Mouse (Mus musculus) mouse embryonic stem cell (cell line): ENCODE measurements around the gene Foxc2.

Experiments used
- in situ Hi-C, 2 experiments: fragments of 300-500 bp; cut with MboI; formaldehyde crosslinking; loops; 1 replicate in 1 of 2; 3 replicates in 1 of 2; pipeline ENCODE4 v1.14.3; 2019 to 2020; ENCODE audit warnings: low sequenced_read_pairs in 2 of 2, low pct_unique_long_range_greater_than_20kb in 1 of 2, mixed read lengths in 1 of 2; ENCODE audit not compliant: unreplicated experiment in 1 of 2

The Foxc2 gene

GRCm38 (mm10) chr8:121084210-121084951, 31.6 kb upstream of the Foxc2 start, which contains the start of gene Foxf1:
Foxf1 (plus strand) TSS chr8:121084386.
- in situ Hi-C loops, result loop anchor here (5.0 to 10.0 kb wide), 3 partner anchors 33 to 260 kb away; partner anchors contain the start of gene Foxc2 (in 1 of the 2)

GRCm38 (mm10) chr8:121085011-121085410, 31.0 kb upstream of the Foxc2 start:
- in situ Hi-C loops, result loop anchor here in 1 of 2 experiments (10.0 kb wide), 2 partner anchors 190 to 260 kb away; no protein-coding TSS in a partner anchor

- in situ Hi-C loops, result loop anchor here in 1 of 2 experiments (10.0 kb wide), 2 partner anchors 191 to 261 kb away; no protein-coding TSS in a partner anchor
Observed at GRCm38 (mm10) chr8:121085561-121085960, 30.4 kb upstream of the Foxc2 start.

DNA sequence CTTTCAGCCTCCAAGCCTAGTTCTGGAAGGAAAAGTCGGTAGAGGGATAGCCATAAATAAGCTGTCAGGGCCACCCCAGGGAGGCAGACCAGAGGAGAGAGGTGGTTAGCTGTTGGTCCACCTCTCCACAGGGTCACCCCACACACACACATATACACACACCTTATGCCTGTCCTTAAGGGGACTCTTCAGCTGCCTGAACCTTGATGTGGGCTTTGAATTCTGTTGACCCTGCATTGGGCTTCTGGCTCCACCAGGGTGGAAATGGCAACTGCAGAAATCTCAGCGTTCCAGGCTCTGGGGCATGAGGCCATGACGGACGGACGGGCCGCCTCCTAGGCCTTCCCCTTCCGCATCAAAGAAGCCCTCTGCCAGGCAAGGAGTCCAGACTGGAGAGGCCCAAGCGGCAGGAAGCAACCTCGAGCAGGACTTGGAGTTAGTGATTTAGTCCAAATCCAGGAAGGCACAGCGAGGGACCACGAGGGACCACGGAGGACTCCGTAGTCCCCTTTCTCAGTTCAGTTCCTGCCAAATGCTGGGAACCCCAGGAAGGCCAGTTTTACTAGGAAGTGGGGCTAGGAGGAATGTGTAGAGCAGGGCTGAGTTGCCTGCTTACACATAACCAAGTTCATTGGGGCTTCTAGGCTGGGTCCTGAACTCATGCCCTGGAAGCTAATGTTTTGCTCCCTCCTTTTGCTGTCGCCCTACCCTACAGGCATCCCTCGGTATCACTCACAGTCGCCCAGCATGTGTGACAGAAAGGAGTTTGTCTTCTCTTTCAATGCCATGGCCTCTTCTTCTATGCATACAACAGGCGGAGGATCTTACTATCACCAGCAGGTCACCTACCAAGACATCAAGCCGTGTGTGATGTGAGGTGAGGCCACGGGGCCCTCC, 29.7 kb upstream of the Foxc2 start:
- in situ Hi-C loops, result loop anchor here in 1 of 2 experiments (10.0 kb wide), 2 partner anchors 191 to 261 kb away; no protein-coding TSS in a partner anchor

GRCm38 (mm10) chr8:121088281-121088680, 27.7 kb upstream of the Foxc2 start:
- in situ Hi-C loops, result loop anchor here in 1 of 2 experiments (10.0 kb wide), 2 partner anchors 193 to 263 kb away; no protein-coding TSS in a partner anchor

DNA sequence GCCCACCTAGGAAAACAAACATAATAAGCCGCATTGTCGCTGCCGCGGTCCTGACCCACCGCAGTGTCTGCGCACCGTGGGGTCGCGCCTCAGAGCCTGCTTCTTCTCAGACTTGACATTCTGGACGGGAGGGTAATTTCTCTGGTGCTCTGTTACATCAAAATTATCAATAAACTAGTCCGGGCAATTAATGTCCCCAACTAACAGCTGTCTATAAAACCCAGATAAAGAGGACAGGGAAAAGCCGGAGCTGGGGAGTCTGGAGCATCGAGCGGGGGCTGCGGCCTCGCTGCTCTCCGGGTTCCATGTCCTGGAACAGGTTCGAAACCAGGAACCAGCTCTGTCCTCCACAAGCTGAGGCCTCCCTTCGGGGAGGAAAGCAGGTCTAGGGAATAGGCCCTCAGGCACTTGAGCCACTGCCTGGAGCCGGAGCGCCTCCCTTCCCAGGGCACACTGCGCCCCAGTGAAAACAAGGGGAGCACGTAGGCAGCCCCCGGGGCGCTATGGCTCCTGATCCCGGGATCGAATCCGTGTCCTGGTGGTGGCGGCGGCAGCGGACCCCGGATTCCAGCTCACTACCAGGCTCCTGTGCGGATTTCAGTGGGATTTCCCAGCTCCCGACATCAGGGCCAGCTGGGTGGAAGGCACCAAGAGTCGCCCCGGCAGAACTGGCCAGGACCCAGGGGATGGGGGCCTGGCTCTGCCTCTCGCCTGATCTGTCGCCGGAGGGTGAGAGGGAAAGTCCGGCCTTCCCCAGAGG, 26.9 kb upstream of the Foxc2 start:
- in situ Hi-C loops, result loop anchor here in 1 of 2 experiments (10.0 kb wide), 2 partner anchors 194 to 264 kb away; no protein-coding TSS in a partner anchor

DNA sequence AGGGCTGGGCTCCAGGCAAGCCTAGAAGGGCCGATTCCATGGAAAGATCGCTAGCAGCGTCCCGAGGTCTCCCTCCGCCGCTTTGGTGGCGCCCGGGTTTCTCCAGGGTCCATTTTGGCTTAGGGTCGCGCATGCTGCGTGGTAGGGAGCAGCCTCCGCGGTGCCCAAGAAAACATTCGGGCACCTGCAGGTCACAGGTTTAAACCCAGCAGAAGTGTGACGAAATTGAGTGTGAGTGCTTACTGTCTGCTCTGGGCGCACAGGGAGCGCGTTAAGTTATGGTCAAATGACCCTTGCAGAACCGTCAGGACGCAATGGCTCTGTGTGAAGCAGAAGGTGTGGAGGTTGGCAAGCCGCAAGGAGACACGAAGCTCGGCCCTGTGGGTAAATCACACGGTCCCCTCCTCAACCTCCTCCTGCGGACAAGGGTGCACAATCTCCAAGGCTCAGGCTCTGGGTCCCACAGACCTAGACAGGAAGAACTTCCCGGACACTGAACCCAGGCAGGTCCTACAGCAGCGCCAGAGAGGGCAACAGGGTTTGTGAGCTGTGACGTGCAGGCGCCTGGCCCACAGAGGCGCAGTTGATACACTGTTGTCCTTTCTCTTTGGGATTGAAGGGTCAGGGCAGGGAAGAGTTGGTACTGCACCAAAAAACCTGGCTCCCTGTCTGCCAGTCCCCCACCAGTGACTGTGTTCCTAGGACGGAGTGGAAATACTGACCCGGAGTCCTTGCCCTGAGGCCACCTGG, 26.2 kb upstream of the Foxc2 start:
- in situ Hi-C loops, result loop anchor here in 1 of 2 experiments (10.0 kb wide), 2 partner anchors 195 to 265 kb away; no protein-coding TSS in a partner anchor

- in situ Hi-C loops, result no loop called here
Observed at GRCm38 (mm10) chr8:121090716-121091115, 25.3 kb upstream of the Foxc2 start.

DNA sequence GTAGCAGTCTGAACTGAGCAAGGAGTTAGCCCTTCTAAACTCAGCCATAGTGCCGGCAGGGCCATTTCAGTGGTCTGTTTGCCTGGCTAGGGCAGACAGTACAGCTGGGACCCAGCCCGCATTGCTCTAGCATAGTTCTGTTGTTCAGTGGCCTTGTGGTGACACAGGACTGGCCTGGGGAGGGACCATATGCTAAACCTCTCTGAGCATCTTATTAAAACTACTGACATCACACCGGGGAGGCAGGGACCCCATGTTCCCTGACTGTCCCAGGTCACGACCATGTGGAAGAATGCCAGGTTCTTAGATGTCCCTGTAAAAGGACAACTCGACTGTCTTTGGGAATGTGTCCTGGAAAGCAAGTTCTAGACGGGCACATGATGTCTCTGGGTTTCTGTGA, 23.8 kb upstream of the Foxc2 start:
- in situ Hi-C loops, result no loop called here

GRCm38 (mm10) chr8:121092627-121093026, 23.3 kb upstream of the Foxc2 start:
- in situ Hi-C loops, result no loop called here

DNA sequence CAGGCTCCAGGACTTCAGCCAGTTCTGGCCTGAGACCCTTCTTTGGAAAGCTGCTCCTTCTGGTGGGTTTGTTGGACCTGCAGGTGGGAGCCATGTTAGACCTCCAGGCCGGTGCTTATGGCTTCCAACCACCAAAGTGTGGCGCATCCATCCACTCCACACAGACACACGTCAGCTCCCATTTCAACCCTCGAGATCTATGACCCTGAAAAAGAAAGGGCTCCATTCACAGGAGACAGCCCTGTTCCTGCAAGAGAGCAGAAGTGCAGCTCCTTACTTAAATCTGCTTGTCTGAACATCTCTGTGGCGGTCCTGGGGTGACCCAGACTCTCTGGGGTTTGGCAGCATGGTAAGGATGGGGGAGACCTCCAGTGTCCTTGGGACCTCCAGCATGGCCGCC, 22.5 kb upstream of the Foxc2 start:
- in situ Hi-C loops, result no loop called here

- in situ Hi-C loops, result no loop called here
Observed at GRCm38 (mm10) chr8:121104049-121104818, 11.7 kb upstream of the Foxc2 start.

DNA sequence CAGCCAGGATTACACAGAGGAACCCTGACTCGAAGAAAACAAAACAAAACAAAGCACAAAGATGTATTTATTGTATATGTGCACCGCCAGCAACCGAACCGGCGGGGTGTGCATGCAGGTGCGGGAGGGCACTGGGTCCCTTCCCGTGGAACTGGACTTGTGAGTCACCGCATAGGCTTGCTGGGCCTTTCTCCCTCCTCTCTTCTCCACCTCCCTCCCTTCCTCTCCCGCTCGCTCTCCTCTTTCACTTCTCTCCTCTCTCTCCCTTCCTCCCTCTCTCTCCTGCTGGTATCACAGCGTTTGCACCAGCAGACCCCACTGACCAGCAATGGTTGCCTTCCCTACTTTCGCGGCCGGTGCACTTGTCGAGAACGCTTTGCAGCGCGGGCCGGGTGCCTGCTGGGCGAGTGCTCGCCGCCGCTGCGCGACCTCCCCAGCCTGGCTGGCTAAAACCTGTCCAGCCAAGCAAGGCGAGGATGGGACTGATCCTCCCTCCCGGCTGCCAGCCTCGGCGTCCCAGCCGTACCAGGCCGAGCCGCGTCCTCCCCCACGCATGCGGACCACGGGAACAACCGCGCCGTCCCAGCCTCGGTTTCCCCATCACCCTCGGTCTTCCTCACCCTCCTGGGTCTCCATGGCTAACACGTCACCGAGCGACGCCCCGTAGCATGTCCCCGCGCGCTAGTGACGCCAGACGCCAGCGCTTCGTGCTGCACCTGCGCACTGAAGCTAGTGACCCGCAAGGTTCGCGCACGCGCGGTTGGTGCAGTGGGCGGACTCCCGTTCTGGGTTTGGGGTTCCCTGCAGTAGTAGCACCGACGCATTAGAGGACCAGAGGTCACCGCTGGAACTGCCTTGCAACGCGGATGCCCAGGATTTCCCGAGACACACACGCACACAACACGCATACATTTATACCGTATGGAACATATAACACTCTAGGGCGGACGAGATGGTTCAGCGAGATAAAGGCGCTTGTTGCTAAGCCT, 8.0 kb upstream of the Foxc2 start, which contains the start of gene Mthfsd:
Mthfsd (minus strand) TSS at position 725 of the 989 bp plus-strand sequence.
- in situ Hi-C loops, result no loop called here

GRCm38 (mm10) chr8:121108657-121109056, 7.3 kb upstream of the Foxc2 start:
- in situ Hi-C loops, result no loop called here

GRCm38 (mm10) chr8:121111145-121111907, 4.6 kb upstream of the Foxc2 start:
- in situ Hi-C loops, result loop anchor here (5.0 to 10.0 kb wide), 3 partner anchors 106 to 413 kb away; no protein-coding TSS in a partner anchor
